Mouse (Mus musculus) natural killer cell, adult 2 months (primary cell): ENCODE data around the gene Myo3b.
A peak's percentile ranks its signal among the peaks of the same experiment; 100 is the strongest.

Experiments
- DNase-seq, 2 experiments: peaks; one replicate each; pipeline ENCODE4 v3.0.0; 2022; ENCODE audit warnings: low spot score in 2 of 2

The Myo3b gene

DNA sequence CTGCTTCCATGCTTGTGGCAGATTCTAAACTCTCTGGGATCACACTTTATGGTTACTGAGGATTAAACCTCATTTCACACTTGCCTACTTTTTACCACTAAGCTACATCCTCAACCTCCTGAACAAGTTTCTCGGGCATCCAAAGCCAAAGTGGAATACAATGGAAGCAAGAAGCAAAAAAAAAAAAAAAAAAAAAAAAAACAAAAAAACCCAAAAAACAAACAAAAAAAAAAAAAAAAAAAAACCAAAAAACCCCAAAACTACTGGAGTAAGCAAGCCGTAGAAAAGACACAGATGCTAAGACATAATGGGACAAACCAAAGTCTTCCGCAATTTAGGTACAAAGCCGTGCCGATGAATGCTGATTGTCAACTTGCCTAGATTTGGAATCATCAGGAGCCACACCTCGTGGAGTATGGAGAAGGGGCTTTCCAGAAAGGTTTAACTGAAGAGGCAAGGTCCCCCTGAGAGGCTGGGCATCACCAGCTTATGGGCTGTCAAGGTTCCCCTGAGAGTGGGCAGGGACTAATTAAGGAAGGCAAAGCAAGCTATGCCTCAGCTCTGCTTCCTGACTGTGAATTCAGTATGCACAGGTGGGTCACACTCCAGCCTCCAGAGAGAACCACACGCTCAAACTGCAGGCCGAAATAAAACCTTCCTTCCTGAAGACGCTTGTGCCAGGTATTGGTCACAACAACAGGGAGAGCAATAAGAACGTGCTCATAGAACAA lies 313.7 kb downstream of the Myo3b start:
- no peak for DNase-seq

- DNase-seq = no peak
Observed at GRCm38 (mm10) chr2:70354056-70354455, 315.1 kb downstream of the Myo3b start.

GRCm38 (mm10) chr2:70355026-70355425 lies 316.1 kb downstream of the Myo3b start:
- no peak for DNase-seq

DNA sequence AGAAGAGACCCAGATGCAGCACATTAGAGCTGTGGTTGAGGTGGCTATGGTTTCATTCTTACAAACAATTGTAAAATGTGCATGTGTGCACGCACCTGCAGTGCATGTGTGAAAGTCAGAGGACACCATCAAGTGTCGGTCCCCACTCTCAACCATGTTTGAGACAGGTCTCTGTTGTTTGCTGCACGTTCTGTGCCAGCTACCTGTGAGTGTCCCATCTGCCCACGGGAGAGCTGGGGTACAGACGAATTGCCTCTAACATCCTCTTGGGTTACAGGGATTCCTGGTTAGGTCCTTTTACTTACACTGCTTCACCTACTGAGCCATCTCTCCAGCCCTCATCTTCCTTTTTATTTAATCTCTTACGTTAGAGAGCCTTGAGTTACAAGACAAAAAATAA lies 330.5 kb downstream of the Myo3b start:
- DNase-seq = no peak

DNA sequence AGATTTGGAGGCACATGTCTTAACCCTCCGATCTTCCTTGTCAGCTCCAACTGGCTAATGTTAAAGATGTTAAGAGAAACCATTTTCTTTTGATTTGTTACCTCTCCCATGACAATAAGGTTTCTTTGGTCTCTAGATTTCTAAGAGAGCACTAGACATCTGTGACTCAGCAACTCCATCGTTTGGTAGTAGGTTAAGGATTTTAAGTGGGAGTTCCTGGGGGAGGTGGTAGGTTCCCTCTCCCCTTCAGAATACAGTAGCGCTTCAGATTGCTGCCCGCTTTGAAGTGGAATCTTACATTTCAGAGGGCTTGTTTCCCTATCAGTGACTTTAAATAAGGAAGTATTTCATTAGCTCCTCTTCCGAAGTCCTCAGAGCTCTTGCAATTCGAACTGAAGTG lies 340.4 kb downstream of the Myo3b start:
- DNase-seq = no peak

DNA sequence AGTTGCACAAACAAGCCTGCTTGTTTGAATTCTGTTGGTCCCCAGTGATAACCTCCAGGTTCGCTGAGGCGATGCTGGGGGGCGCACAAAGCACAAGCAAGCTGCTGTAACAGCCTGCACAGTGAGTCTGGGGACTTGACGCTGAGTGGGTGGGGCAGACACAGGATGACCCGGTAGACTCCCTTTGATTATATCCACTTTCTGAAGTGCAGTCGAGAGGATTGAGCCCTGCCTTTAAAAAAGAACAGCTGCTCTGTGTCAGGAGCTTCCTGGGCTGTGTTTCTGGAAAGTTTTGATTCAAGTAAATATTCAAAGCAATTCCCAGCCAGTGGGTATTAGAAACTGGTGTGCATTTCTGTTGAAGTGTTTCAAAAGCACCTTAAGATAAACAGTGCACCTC lies 341.0 kb downstream of the Myo3b start:
- no peak for DNase-seq

GRCm38 (mm10) chr2:70388645-70389044 lies 349.7 kb downstream of the Myo3b start:
- DNase-seq = no peak

DNA sequence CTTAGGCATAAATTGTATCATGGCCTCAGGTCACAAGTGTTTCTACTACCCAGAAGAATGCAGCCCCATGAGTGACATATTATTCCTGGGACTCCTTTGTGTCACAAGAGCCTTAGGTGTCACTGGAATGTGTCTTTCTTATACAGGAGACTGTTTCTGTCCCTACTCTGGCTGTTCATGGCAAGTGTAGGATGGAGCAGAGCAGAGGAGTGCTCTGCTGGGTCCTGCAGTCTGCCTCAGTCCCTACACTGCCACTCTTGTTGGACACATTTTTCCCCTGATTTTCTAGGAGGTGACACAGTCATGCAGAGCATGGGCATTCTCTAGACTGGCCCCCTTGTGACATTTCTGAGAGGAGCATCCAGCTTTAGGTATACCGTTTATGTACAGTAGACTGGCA lies 350.2 kb downstream of the Myo3b start:
- no peak for DNase-seq

- DNase-seq = no peak
Observed at GRCm38 (mm10) chr2:70397734-70398276, 358.9 kb downstream of the Myo3b start.

DNA sequence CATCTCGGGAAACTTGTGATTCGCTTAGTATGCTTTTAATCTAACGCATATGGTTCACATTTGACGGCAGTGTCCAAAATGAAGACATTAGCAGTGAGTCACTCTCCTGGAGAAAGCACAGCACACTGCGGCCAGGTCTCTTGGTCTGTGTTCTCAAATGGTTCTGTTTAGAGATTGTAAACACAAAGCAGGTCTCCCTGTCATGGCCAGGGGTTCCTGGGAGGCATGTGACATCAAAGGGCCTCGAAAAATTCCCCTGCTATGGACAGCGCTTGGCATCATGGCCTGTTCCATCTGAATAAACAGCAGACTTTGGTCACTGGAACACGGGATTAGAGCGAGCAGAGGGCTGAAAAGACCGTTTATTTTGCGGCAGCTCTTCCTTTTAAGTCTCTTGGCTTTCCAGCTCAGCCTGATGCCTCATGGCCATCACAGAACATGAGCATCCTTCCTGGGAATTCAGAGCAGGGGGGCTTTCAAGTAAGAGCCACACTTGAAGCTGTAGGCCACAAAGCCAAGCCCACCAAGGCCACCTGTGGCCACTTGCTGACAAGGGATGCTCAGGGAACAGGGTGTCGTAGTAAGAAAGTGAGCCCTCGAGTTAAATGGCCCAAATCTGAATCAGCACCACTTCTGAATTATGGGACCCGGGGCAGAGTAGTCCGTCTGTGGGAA lies 360.7 kb downstream of the Myo3b start:
- DNase-seq = no peak

DNA sequence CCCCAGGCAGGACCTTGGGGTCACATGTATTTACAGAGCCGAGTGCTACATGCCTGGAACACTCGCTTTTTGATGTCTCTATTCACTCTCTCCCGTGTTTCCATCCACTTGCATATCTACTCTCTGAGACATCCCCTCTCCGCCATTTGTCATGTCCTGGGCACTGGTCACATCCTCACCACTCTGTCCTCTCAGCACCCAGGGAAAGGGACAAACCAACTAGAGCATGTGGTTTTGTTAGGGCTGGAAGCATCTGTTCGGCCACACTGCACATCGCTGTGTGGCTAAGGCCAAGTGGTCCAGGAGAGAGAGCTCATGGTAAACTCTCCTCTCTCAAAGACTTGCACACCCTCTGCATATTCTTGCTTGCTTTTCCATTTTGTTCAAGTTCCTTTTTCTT lies 361.4 kb downstream of the Myo3b start:
- DNase-seq = no peak

DNA sequence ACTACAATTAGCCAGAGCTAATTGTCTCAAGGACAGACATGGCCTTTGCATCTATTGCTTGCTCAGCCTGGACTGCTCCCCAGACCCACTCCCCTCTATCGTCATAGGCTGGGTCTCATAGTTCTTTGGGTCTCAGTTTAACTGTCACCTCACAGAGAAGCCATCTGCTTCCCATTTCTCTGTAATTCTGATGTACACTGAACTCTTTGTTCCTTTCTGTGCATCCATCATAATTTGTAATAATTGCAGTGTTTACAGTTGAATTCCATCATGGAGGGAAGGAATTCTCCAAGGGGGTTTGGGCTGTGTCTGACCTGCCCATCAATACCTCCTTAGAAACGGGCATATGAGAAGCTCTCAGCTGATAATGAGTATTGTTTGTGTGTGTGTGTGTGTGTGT lies 365.4 kb downstream of the Myo3b start:
- no peak for DNase-seq

GRCm38 (mm10) chr2:70406846-70407245 lies 367.9 kb downstream of the Myo3b start:
- DNase-seq = no peak

- DNase-seq = no peak
Observed at GRCm38 (mm10) chr2:70407729-70408128, 368.8 kb downstream of the Myo3b start.

GRCm38 (mm10) chr2:70410298-70410885 lies 371.5 kb downstream of the Myo3b start:
- no peak for DNase-seq

DNA sequence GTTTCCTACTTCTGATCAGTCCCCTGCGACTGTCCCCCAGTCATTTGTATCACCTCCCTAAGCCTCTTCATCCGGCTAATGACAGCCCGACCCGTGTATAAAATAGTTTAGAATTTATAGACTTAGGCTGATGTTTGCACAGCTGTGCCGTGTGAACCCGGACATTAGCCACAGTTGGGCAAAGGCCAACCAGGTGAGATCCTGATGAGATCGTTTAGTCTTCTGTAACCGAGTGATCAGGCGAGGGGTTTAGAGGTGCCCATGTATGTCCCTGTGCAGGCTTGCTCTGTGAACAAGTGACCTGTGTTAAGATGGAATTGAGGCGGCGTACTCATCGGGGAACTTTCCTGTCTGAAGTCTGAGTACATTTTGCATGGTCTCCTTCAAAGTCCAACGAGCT lies 373.4 kb downstream of the Myo3b start:
- DNase-seq = no peak

DNA sequence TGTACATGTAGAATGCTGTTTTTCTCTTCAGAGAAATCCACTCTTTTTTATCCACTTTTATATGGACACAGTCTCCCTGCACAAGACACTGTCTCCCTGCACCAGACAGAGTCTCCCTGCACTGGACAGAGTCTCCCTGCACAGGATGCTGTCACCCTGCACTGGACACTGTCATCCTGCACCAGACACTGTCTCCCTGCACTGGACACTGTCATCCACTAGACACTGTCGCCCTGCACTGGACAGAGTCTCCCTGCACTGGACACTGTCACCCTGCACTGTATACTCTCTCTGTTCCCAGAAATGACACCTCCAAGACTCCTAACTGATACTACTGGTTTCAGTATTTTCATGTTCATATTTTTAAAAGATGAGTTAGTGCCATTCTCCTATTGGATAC lies 375.5 kb downstream of the Myo3b start:
- no peak for DNase-seq

DNA sequence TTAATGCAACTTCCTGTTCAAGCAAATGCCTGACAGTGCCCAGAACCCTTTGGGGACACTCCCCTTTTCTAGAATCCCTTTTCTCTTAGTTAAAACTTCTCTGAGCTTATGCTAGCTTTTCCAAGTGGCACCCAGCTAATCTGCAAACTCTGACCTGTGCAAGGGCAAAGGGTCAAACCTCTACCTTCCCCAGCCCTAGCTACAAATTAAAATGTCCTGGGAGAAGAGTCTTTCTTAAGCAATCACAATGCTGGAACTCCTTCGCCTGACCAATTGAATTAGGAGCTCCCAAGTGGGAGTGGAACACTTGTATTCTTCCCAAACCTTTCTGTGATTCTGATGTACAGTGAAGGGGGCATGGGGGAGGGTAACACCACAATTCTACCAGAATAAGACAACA lies 376.6 kb downstream of the Myo3b start:
- DNase-seq = no peak

- no peak for DNase-seq
Observed at GRCm38 (mm10) chr2:70419336-70419735, 380.4 kb downstream of the Myo3b start.

GRCm38 (mm10) chr2:70421144-70421874 lies 382.4 kb downstream of the Myo3b start:
- no peak for DNase-seq

- DNase-seq = peak in 1 of 2 experiments; percentile 5
Observed at GRCm38 (mm10) chr2:70425611-70426010, 386.7 kb downstream of the Myo3b start.

GRCm38 (mm10) chr2:70443035-70443434 lies 404.1 kb downstream of the Myo3b start:
- no peak for DNase-seq
